In genomic region chr11:53335505-53336181, GRCm38 (mm10) we compare ENCODE assay signal across 28 mouse cellular contexts. TPM values are rescaled to one million over a fixed set of nuclear protein-coding genes. Genes with fewer than 3 reads are reported as not detected.
DNase-seq lines count a peak whose midpoint lies in the region; ATAC-seq and TF ChIP-seq lines count a peak whose summit lies in the region.
"Had no signal": no experiment of that assay in that cellular context is flagged by ENCODE, and none has a peak within 500 bp of the region (broad histone marks: within the 10 kb centered on the region; RNA-seq: fewer than 3 reads in every experiment).

No protein-coding gene starts in this region.

- no peak for TF ChIP-seq CTCF in midbrain, postnatal 0 days (IDR thresholded peaks at IDR 0.05)

- no peaks in the 10 kb centered on the region for H3K9me3 ChIP-seq in heart, embryonic 10.5 days
- H3K9me3 ChIP-seq in megakaryocyte, embryonic 14.5 days = no peaks in the 10 kb centered on the region
- no peaks in the 10 kb centered on the region for H3K9me3 ChIP-seq in midbrain, postnatal 0 days (ENCODE audit: low read length)
- no peaks in the 10 kb centered on the region for H3K9me3 ChIP-seq in embryonic facial prominence, embryonic 10.5 days
- H3K9me3 ChIP-seq: embryonic facial prominence, embryonic 15.5 days; heart, embryonic 15.5 days; limb, embryonic 15.5 days; midbrain, embryonic 15.5 days; neural tube, embryonic 13.5 days had no signal

- ATAC-seq in megakaryocyte, adult 5-6 weeks (ENCODE audit: poor library complexity, severe bottlenecking) = no peak
- ATAC-seq in midbrain, postnatal 0 days (ENCODE audit: low FRiP score) = no peak
- ATAC-seq: forebrain, embryonic 14.5 days; midbrain, embryonic 15.5 days had no signal

- peaks cover 32% of the 10 kb centered on the region for H3K36me3 ChIP-seq in heart, embryonic 10.5 days
- peaks cover 31% of the 10 kb centered on the region for H3K36me3 ChIP-seq in megakaryocyte, embryonic 14.5 days (replicated peaks; ENCODE audit: low read length)
- H3K36me3 ChIP-seq in midbrain, postnatal 0 days (ENCODE audit: insufficient read depth, low read length) = peaks cover 18% of the 10 kb centered on the region
- peaks cover 34% of the 10 kb centered on the region for H3K36me3 ChIP-seq in embryonic facial prominence, embryonic 10.5 days (replicated peaks)
- H3K36me3 ChIP-seq: midbrain, embryonic 15.5 days had no signal

- peak overlapping the region; percentile 67 for H3K27ac ChIP-seq in heart, embryonic 10.5 days
- H3K27ac ChIP-seq in midbrain, postnatal 0 days (ENCODE audit: low read depth, low read length) = no peak overlapping the region
- no peak overlapping the region for H3K27ac ChIP-seq in embryonic facial prominence, embryonic 10.5 days (replicated peaks)
- H3K27ac ChIP-seq: embryonic facial prominence, embryonic 15.5 days; heart, embryonic 15.5 days; kidney, postnatal 0 days; left cerebral cortex, adult 2 months; limb, embryonic 15.5 days; midbrain, embryonic 15.5 days; neural tube, embryonic 13.5 days had no signal

- no peak overlapping the region for H3K4me3 ChIP-seq in heart, embryonic 10.5 days
- H3K4me3 ChIP-seq in megakaryocyte, embryonic 14.5 days (replicated peaks) = peak overlapping the region; percentile 83
- H3K4me3 ChIP-seq in midbrain, postnatal 0 days (ENCODE audit: low read depth, low read length) = no peak overlapping the region
- H3K4me3 ChIP-seq in embryonic facial prominence, embryonic 10.5 days = no peak overlapping the region
- H3K4me3 ChIP-seq: embryonic facial prominence, embryonic 15.5 days; heart, embryonic 15.5 days; left cerebral cortex, adult 2 months; limb, embryonic 15.5 days; midbrain, embryonic 15.5 days; myocyte; neural tube, embryonic 13.5 days had no signal

- no peak overlapping the region for H3K4me2 ChIP-seq in midbrain, postnatal 0 days (ENCODE audit: low read depth, low read length, poor library complexity, severe bottlenecking)
- H3K4me2 ChIP-seq: embryonic facial prominence, embryonic 15.5 days; heart, embryonic 15.5 days; limb, embryonic 15.5 days; midbrain, embryonic 15.5 days; neural tube, embryonic 13.5 days had no signal

- WGBS in heart, embryonic 10.5 days = 13% methylated on average over 3 of the region's 3 CpGs
- 36% methylated on average over 3 of the region's 3 CpGs for WGBS in midbrain, postnatal 0 days
- 35% methylated on average over 3 of the region's 3 CpGs for WGBS in embryonic facial prominence, embryonic 10.5 days

- no peak overlapping the region for H3K9ac ChIP-seq in midbrain, postnatal 0 days (replicated peaks; ENCODE audit: low read length, poor library complexity, severe bottlenecking)
- H3K9ac ChIP-seq: embryonic facial prominence, embryonic 15.5 days; heart, embryonic 15.5 days; limb, embryonic 15.5 days; midbrain, embryonic 15.5 days; neural tube, embryonic 13.5 days had no signal

- intact Hi-C loops in heart, postnatal 10 days (cut with DNase I) = no loop called here

- peaks cover 12% of the 10 kb centered on the region for H3K4me1 ChIP-seq in heart, embryonic 10.5 days
- peaks cover 76% of the 10 kb centered on the region for H3K4me1 ChIP-seq in megakaryocyte, embryonic 14.5 days
- no peaks in the 10 kb centered on the region for H3K4me1 ChIP-seq in midbrain, postnatal 0 days (ENCODE audit: insufficient read depth, low read length)
- H3K4me1 ChIP-seq in embryonic facial prominence, embryonic 10.5 days = peaks cover 7% of the 10 kb centered on the region
- H3K4me1 ChIP-seq: embryonic facial prominence, embryonic 15.5 days; heart, embryonic 15.5 days; limb, embryonic 15.5 days; midbrain, embryonic 15.5 days; neural tube, embryonic 13.5 days had no signal

- H3K27me3 ChIP-seq in heart, embryonic 10.5 days (ENCODE audit: insufficient read depth, poor library complexity, severe bottlenecking) = no peaks in the 10 kb centered on the region
- no peaks in the 10 kb centered on the region for H3K27me3 ChIP-seq in megakaryocyte, embryonic 14.5 days (replicated peaks)
- H3K27me3 ChIP-seq in midbrain, postnatal 0 days (ENCODE audit: insufficient read depth, low read length) = no peaks in the 10 kb centered on the region
- H3K27me3 ChIP-seq in embryonic facial prominence, embryonic 10.5 days (replicated peaks; ENCODE audit: low read depth, poor library complexity, severe bottlenecking) = no peaks in the 10 kb centered on the region
- H3K27me3 ChIP-seq: embryonic facial prominence, embryonic 15.5 days; heart, embryonic 15.5 days; limb, embryonic 15.5 days; midbrain, embryonic 15.5 days; neural tube, embryonic 13.5 days had no signal

- peak; percentile 75 for DNase-seq in heart, embryonic 10.5 days (ENCODE audit: low spot score)
- DNase-seq in heart, postnatal 10 days = no peak
- peak; percentile 87 for DNase-seq in ZHBTc4 (ENCODE audit: low read depth, low spot score)
- DNase-seq in layer of hippocampus, adult 9-10 months (ENCODE audit: low spot score) = no peak
- no peak for DNase-seq in midbrain, postnatal 0 days (ENCODE audit: low spot score)
- DNase-seq in embryonic facial prominence, embryonic 10.5 days (ENCODE audit: low spot score) = no peak
- DNase-seq: adrenal gland, adult 2 months; cerebellum, adult 11-12 months; cerebellum, postnatal 14 days; embryo, embryonic 11 days; gastrocnemius, postnatal 10 days; kidney, adult 18-20 months; left cerebral cortex, postnatal 4 days; lung, adult 2 months; lung, postnatal 14 days; right cerebral cortex, postnatal 4 days; thymus, postnatal 36 days had no signal

RNA-seq across cellular contexts. Expression of gene Zcchc10, which starts 11.2 kb away (rescaled TPM):
- 19.2 and 21.9 TPM in 2 replicates for polyA plus RNA-seq in heart, embryonic 10.5 days (2016; fragmentation: Nextera tagmentation; extraction: Ambion mirVana)
- total RNA-seq in heart, postnatal 10 days (2021) = 1 to 10 TPM; 7.5 to 8.1 TPM
- 1.5 and 1.9 TPM in 2 replicates for polyA plus RNA-seq in megakaryocyte, embryonic 14.5 days (2012; ENCODE audit: insufficient read depth, low replicate concordance)
- total RNA-seq in megakaryocyte, adult 5-6 weeks (2015) = 14.2 and 19.0 TPM in 2 replicates
- 1.9 and 3.2 TPM in 2 replicates for total RNA-seq in megakaryocyte, adult 5-6 weeks (2017)
- 0.11 and 0.76 TPM in 2 replicates for total RNA-seq in midbrain, postnatal 0 days (2014; rRNA removed)
- polyA plus RNA-seq in midbrain, postnatal 0 days (2015; fragmentation: Nextera tagmentation; extraction: Ambion mirVana) = 16.3 and 17.4 TPM in 2 replicates
- polyA plus RNA-seq in embryonic facial prominence, embryonic 10.5 days (2016; fragmentation: Nextera tagmentation; extraction: Ambion mirVana) = 29.2 and 30.4 TPM in 2 replicates

RNA-seq across cellular contexts. Expression of gene Aff4, which starts 15.0 kb away (rescaled TPM):
- polyA plus RNA-seq in heart, embryonic 10.5 days (2016; fragmentation: Nextera tagmentation; extraction: Ambion mirVana) = 30.5 and 36.7 TPM in 2 replicates
- total RNA-seq in heart, postnatal 10 days (2021) = 100 to 1,000 TPM; 127 to 129 TPM
- 1.2 and 2.3 TPM in 2 replicates for polyA plus RNA-seq in megakaryocyte, embryonic 14.5 days (2012; ENCODE audit: insufficient read depth, low replicate concordance)
- 59.1 and 62.0 TPM in 2 replicates for total RNA-seq in megakaryocyte, adult 5-6 weeks (2015)
- 38.3 and 38.4 TPM in 2 replicates for total RNA-seq in megakaryocyte, adult 5-6 weeks (2017)
- total RNA-seq in midbrain, postnatal 0 days (2014; rRNA removed) = 103 and 126 TPM in 2 replicates
- 64.6 and 90.2 TPM in 2 replicates for polyA plus RNA-seq in midbrain, postnatal 0 days (2015; fragmentation: Nextera tagmentation; extraction: Ambion mirVana)
- 37.5 and 42.7 TPM in 2 replicates for polyA plus RNA-seq in embryonic facial prominence, embryonic 10.5 days (2016; fragmentation: Nextera tagmentation; extraction: Ambion mirVana)

RNA-seq across cellular contexts. Expression of gene Hspa4, which starts 35.4 kb away (rescaled TPM):
- 98.3 and 109 TPM in 2 replicates for polyA plus RNA-seq in heart, embryonic 10.5 days (2016; fragmentation: Nextera tagmentation; extraction: Ambion mirVana)
- 100 to 1,000 TPM; 128 to 136 TPM for total RNA-seq in heart, postnatal 10 days (2021)
- polyA plus RNA-seq in megakaryocyte, embryonic 14.5 days (2012; ENCODE audit: insufficient read depth, low replicate concordance) = 16.7 and 34.7 TPM in 2 replicates
- 84.8 and 87.0 TPM in 2 replicates for total RNA-seq in megakaryocyte, adult 5-6 weeks (2015)
- 313 and 322 TPM in 2 replicates for total RNA-seq in megakaryocyte, adult 5-6 weeks (2017)
- 93.7 and 112 TPM in 2 replicates for total RNA-seq in midbrain, postnatal 0 days (2014; rRNA removed)
- polyA plus RNA-seq in midbrain, postnatal 0 days (2015; fragmentation: Nextera tagmentation; extraction: Ambion mirVana) = 42.8 and 43.3 TPM in 2 replicates
- 130 and 136 TPM in 2 replicates for polyA plus RNA-seq in embryonic facial prominence, embryonic 10.5 days (2016; fragmentation: Nextera tagmentation; extraction: Ambion mirVana)

Comparison
In these comparisons a context has a peak if more than half of its experiments do, and no peak if none do; other contexts are left out.
1. DNase-seq: peak in heart, embryonic 10.5 days (single experiment) and ZHBTc4 (single experiment); none in heart, postnatal 10 days (0 of 2), layer of hippocampus, adult 9-10 months (single experiment), midbrain, postnatal 0 days (single experiment) and embryonic facial prominence, embryonic 10.5 days (single experiment).